Mouse (Mus musculus): ENCODE measurements around the gene Ephb2. TPM values are rescaled to one million over a fixed set of nuclear protein-coding genes. Genes with fewer than 3 reads are reported as not detected.

Gene Ephb2
- total RNA-seq, 2 experiments from 2014 or later, result 15.2 to 21.4 TPM

GRCm38 (mm10) chr4:136774201-136774600 lies 61.6 kb downstream of the Ephb2 start:
- intact Hi-C loops (cut with DNase I), result no loop called here
- DNase-seq (ENCODE audit: low spot score in 2 of 2), result no peak

GRCm38 (mm10) chr4:136772952-136773584 lies 62.7 kb downstream of the Ephb2 start:
- intact Hi-C loops (cut with DNase I), result no loop called here
- no peak for DNase-seq (ENCODE audit: low spot score in 2 of 2)

GRCm38 (mm10) chr4:136772318-136772717 lies 63.5 kb downstream of the Ephb2 start:
- intact Hi-C loops (cut with DNase I), result no loop called here
- DNase-seq (ENCODE audit: low spot score in 2 of 2), result no peak

- DNase-seq (ENCODE audit: low spot score in 2 of 2), result no peak
- intact Hi-C loops (cut with DNase I), result no loop called here
Measured at GRCm38 (mm10) chr4:136770718-136771117, 65.1 kb downstream of the Ephb2 start.

- no peak for DNase-seq (ENCODE audit: low spot score in 2 of 2)
- intact Hi-C loops (cut with DNase I), result no loop called here
Measured at GRCm38 (mm10) chr4:136768499-136768898, 67.3 kb downstream of the Ephb2 start.

GRCm38 (mm10) chr4:136765080-136765479 lies 70.7 kb downstream of the Ephb2 start:
- no peak for DNase-seq (ENCODE audit: low spot score in 2 of 2)
- intact Hi-C loops (cut with DNase I), result no loop called here

GRCm38 (mm10) chr4:136763349-136763748 lies 72.4 kb downstream of the Ephb2 start:
- no peak for DNase-seq (ENCODE audit: low spot score in 2 of 2)
- intact Hi-C loops (cut with DNase I), result no loop called here

GRCm38 (mm10) chr4:136761713-136762380 lies 73.9 kb downstream of the Ephb2 start:
- intact Hi-C loops (cut with DNase I), result no loop called here
- DNase-seq (ENCODE audit: low spot score in 2 of 2), result no peak

- no peak for DNase-seq (ENCODE audit: low spot score in 2 of 2)
- intact Hi-C loops (cut with DNase I), result no loop called here
Measured at GRCm38 (mm10) chr4:136760882-136761281, 74.9 kb downstream of the Ephb2 start.

GRCm38 (mm10) chr4:136757096-136757495 lies 78.7 kb downstream of the Ephb2 start:
- DNase-seq (ENCODE audit: low spot score in 2 of 2), result no peak
- intact Hi-C loops (cut with DNase I), result no loop called here

GRCm38 (mm10) chr4:136756486-136756885 lies 79.3 kb downstream of the Ephb2 start:
- intact Hi-C loops (cut with DNase I), result no loop called here
- no peak for DNase-seq (ENCODE audit: low spot score in 2 of 2)

- peak; percentile 50 to 52 for DNase-seq (ENCODE audit: low spot score in 2 of 2)
- intact Hi-C loops (cut with DNase I), result no loop called here
Measured at GRCm38 (mm10) chr4:136755364-136755811, 80.4 kb downstream of the Ephb2 start.

- intact Hi-C loops (cut with DNase I), result no loop called here
- no peak for DNase-seq (ENCODE audit: low spot score in 2 of 2)
Measured at GRCm38 (mm10) chr4:136754256-136754655, 81.5 kb downstream of the Ephb2 start.

GRCm38 (mm10) chr4:136751355-136752020 lies 84.3 kb downstream of the Ephb2 start:
- no peak for DNase-seq (ENCODE audit: low spot score in 2 of 2)
- intact Hi-C loops (cut with DNase I), result no loop called here

GRCm38 (mm10) chr4:136750578-136751338 lies 85.0 kb downstream of the Ephb2 start:
- intact Hi-C loops (cut with DNase I), result no loop called here
- no peak for DNase-seq (ENCODE audit: low spot score in 2 of 2)

- intact Hi-C loops (cut with DNase I), result no loop called here
- peak; percentile 45 to 71 for DNase-seq (ENCODE audit: low spot score in 2 of 2)
Measured at GRCm38 (mm10) chr4:136749851-136750577, 85.8 kb downstream of the Ephb2 start.

- intact Hi-C loops (cut with DNase I), result no loop called here
- DNase-seq (ENCODE audit: low spot score in 2 of 2), result no peak
Measured at GRCm38 (mm10) chr4:136749431-136749830, 86.4 kb downstream of the Ephb2 start.

GRCm38 (mm10) chr4:136748842-136749392 lies 86.9 kb downstream of the Ephb2 start:
- no peak for DNase-seq (ENCODE audit: low spot score in 2 of 2)
- intact Hi-C loops (cut with DNase I), result no loop called here

- intact Hi-C loops (cut with DNase I), result no loop called here
Measured at GRCm38 (mm10) chr4:136746516-136746915, 89.3 kb downstream of the Ephb2 start.

More at GRCm38 (mm10) chr4:136746516-136746915, 89.3 kb downstream of the Ephb2 start:
- DNase-seq (ENCODE audit: low spot score in 2 of 2), result no peak

Data from left cerebral cortex, postnatal 25 days (tissue).